Mouse (Mus musculus) midbrain, embryonic 15.5 days (tissue): ENCODE data around the gene Lmod2. TPM values are rescaled to one million over a fixed set of nuclear protein-coding genes. Genes with fewer than 3 reads are reported as not detected.

Source experiments
- ATAC-seq: fragments of 200-750 bp; cut with Nextera tagmentation; replicated peaks from 2 replicates; pipeline ENCODE4 v1.8.0; 2017; ENCODE audit warnings: moderate TSS enrichment
- H3K27ac ChIP-seq: fragments of 300-500 bp; sonication (generic); 2 replicates; pipeline ENCODE4 v1.5.1; 2015; ENCODE audit warnings: mild to moderate bottlenecking, inconsistent platforms
- H3K27me3 ChIP-seq: fragments of 300-500 bp; sonication (generic); replicated peaks from 2 replicates; pipeline ENCODE4 v1.6.1; 2015; ENCODE audit warnings: inconsistent platforms
- H3K36me3 ChIP-seq: fragments of 300-500 bp; sonication (generic); replicated peaks from 2 replicates; pipeline ENCODE4 v1.6.1; 2015; ENCODE audit warnings: inconsistent platforms
- H3K4me1 ChIP-seq: fragments of 300-500 bp; sonication (generic); 2 replicates; pipeline ENCODE4 v1.6.1; 2015; ENCODE audit warnings: inconsistent platforms
- H3K4me2 ChIP-seq: fragments of 300-500 bp; sonication (generic); 2 replicates; pipeline ENCODE4 v1.6.1; 2015; ENCODE audit warnings: inconsistent platforms, mild to moderate bottlenecking, moderate library complexity
- H3K4me3 ChIP-seq: fragments of 300-500 bp; sonication (generic); 2 replicates; pipeline ENCODE4 v1.5.1; 2015; ENCODE audit warnings: mild to moderate bottlenecking, inconsistent platforms
- H3K9ac ChIP-seq: fragments of 300-500 bp; sonication (generic); 2 replicates; pipeline ENCODE4 v1.6.1; 2015; ENCODE audit warnings: mild to moderate bottlenecking, inconsistent platforms
- H3K9me3 ChIP-seq: fragments of 300-500 bp; sonication (generic); 2 replicates; pipeline ENCODE4 v1.6.1; 2016; ENCODE audit warnings: inconsistent platforms
- WGBS: fragments of 180-500 bp; shearing (Covaris S2); methylation state at CpG from one replicate; pipeline ENCODE4 v1.1.7; 2015; ENCODE audit warnings: mixed read lengths; 5-methylcytosine and 5-hydroxymethylcytosine counted together
- polyA plus RNA-seq: library from polyadenylated mRNA; unstranded; fragments of >200 nt; fragmentation: Nextera tagmentation; extraction: Ambion mirVana; gene quantifications from 2 replicates; pipeline ENCODE4 v1.2.1, GENCODE M21; 2015

Gene Lmod2
- polyA plus RNA-seq, 1 experiment from 2014 or later: not detected

GRCm38 (mm10) chr6:24604289-24604688 is 6.7 kb downstream of the Lmod2 start:
- no peak overlapping the region for H3K27ac ChIP-seq
- no peak for ATAC-seq
- H3K4me2 ChIP-seq: no peak overlapping the region
- no peak overlapping the region for H3K9ac ChIP-seq
- H3K27me3 ChIP-seq: no peaks in the 10 kb centered on the region
- 90% methylated on average over 7 of the region's 7 CpGs for WGBS
- H3K9me3 ChIP-seq: no peaks in the 10 kb centered on the region
- H3K4me1 ChIP-seq: no peaks in the 10 kb centered on the region
- H3K4me3 ChIP-seq: no peak overlapping the region
- H3K36me3 ChIP-seq: no peaks in the 10 kb centered on the region

- Histone ChIP-seq H3K36me3 (no peaks in the 10 kb centered on the region), H3K4me1 (no peaks in the 10 kb centered on the region), H3K9ac (no peak overlapping the region), H3K4me2 (no peak overlapping the region), H3K4me3 (no peak overlapping the region), H3K27ac (no peak overlapping the region), H3K27me3 (no peaks in the 10 kb centered on the region), H3K9me3 (no peaks in the 10 kb centered on the region)
- WGBS: 96% methylated on average over 8 of the region's 8 CpGs
- ATAC-seq: no peak
Observed at GRCm38 (mm10) chr6:24605631-24606030, 8.1 kb downstream of the Lmod2 start.

- Histone ChIP-seq H3K27ac (no peak overlapping the region), H3K27me3 (no peaks in the 10 kb centered on the region), H3K9me3 (no peaks in the 10 kb centered on the region), H3K4me3 (no peak overlapping the region), H3K9ac (no peak overlapping the region), H3K4me1 (no peaks in the 10 kb centered on the region), H3K36me3 (no peaks in the 10 kb centered on the region), H3K4me2 (no peak overlapping the region)
- ATAC-seq: no peak
- 83% methylated on average over 10 of the region's 10 CpGs for WGBS
Observed at GRCm38 (mm10) chr6:24606512-24606911, 8.9 kb downstream of the Lmod2 start.

- no peaks in the 10 kb centered on the region for H3K36me3 ChIP-seq
- no peak overlapping the region for H3K4me2 ChIP-seq
- ATAC-seq: no peak
- H3K27me3 ChIP-seq: no peaks in the 10 kb centered on the region
- H3K27ac ChIP-seq: no peak overlapping the region
- no peak overlapping the region for H3K4me3 ChIP-seq
- H3K4me1 ChIP-seq: no peaks in the 10 kb centered on the region
- no peak overlapping the region for H3K9ac ChIP-seq
- H3K9me3 ChIP-seq: no peaks in the 10 kb centered on the region
- 96% methylated on average over 15 of the region's 15 CpGs for WGBS
Observed at GRCm38 (mm10) chr6:24607531-24607930, 10.0 kb downstream of the Lmod2 start.

GRCm38 (mm10) chr6:24608129-24608528 is 10.6 kb downstream of the Lmod2 start:
- WGBS: 74% methylated on average over 4 of the region's 4 CpGs
- Histone ChIP-seq H3K9me3 (no peaks in the 10 kb centered on the region), H3K4me2 (no peak overlapping the region), H3K36me3 (no peaks in the 10 kb centered on the region; the same call in 1 of the 2 replicates), H3K4me1 (no peaks in the 10 kb centered on the region), H3K27me3 (no peaks in the 10 kb centered on the region), H3K4me3 (no peak overlapping the region), H3K27ac (no peak overlapping the region), H3K9ac (no peak overlapping the region)
- no peak for ATAC-seq

GRCm38 (mm10) chr6:24608682-24609081 is 11.1 kb downstream of the Lmod2 start:
- H3K4me1 ChIP-seq: no peaks in the 10 kb centered on the region
- no peak overlapping the region for H3K9ac ChIP-seq
- no peaks in the 10 kb centered on the region; the same call in 1 of the 2 replicates for H3K36me3 ChIP-seq
- no peaks in the 10 kb centered on the region for H3K9me3 ChIP-seq
- WGBS: 94% methylated on average over 3 of the region's 3 CpGs
- H3K4me2 ChIP-seq: no peak overlapping the region
- ATAC-seq: no peak
- H3K27me3 ChIP-seq: no peaks in the 10 kb centered on the region
- H3K4me3 ChIP-seq: no peak overlapping the region
- H3K27ac ChIP-seq: no peak overlapping the region

GRCm38 (mm10) chr6:24609531-24609930 is 12.0 kb downstream of the Lmod2 start:
- H3K4me2 ChIP-seq: no peak overlapping the region
- H3K27me3 ChIP-seq: no peaks in the 10 kb centered on the region
- no peak overlapping the region for H3K9ac ChIP-seq
- H3K9me3 ChIP-seq: no peaks in the 10 kb centered on the region
- no peak for ATAC-seq
- 91% methylated on average over 4 of the region's 4 CpGs for WGBS
- H3K4me1 ChIP-seq: no peaks in the 10 kb centered on the region
- H3K36me3 ChIP-seq: no peaks in the 10 kb centered on the region; the same call in 1 of the 2 replicates
- H3K4me3 ChIP-seq: no peak overlapping the region
- no peak overlapping the region for H3K27ac ChIP-seq

GRCm38 (mm10) chr6:24610358-24610757 is 12.8 kb downstream of the Lmod2 start:
- Histone ChIP-seq H3K9ac (no peak overlapping the region), H3K4me3 (no peak overlapping the region), H3K4me2 (no peak overlapping the region), H3K9me3 (no peaks in the 10 kb centered on the region), H3K4me1 (no peaks in the 10 kb centered on the region), H3K36me3 (peaks cover 2% of the 10 kb centered on the region; the same call in 1 of the 2 replicates), H3K27ac (no peak overlapping the region), H3K27me3 (no peaks in the 10 kb centered on the region)
- no peak for ATAC-seq
- WGBS: 95% methylated on average over 4 of the region's 4 CpGs

GRCm38 (mm10) chr6:24612074-24612755 is 14.7 kb downstream of the Lmod2 start:
- no peaks in the 10 kb centered on the region for H3K4me1 ChIP-seq
- H3K4me3 ChIP-seq: no peak overlapping the region
- no peaks in the 10 kb centered on the region for H3K9me3 ChIP-seq
- no peak overlapping the region for H3K4me2 ChIP-seq
- H3K36me3 ChIP-seq: peaks cover 5% of the 10 kb centered on the region; the same call in 1 of the 2 replicates
- no peaks in the 10 kb centered on the region for H3K27me3 ChIP-seq
- no peak overlapping the region for H3K9ac ChIP-seq
- WGBS: 93% methylated on average over 7 of the region's 7 CpGs
- no peak overlapping the region for H3K27ac ChIP-seq
- no peak for ATAC-seq

GRCm38 (mm10) chr6:24613346-24613745 is 15.8 kb downstream of the Lmod2 start:
- ATAC-seq: no peak
- WGBS: 92% methylated on average over 6 of the region's 6 CpGs

GRCm38 (mm10) chr6:24613918-24614317 is 16.4 kb downstream of the Lmod2 start:
- Histone ChIP-seq H3K4me2 (no peak overlapping the region), H3K36me3 (peaks cover 12% of the 10 kb centered on the region; the same call in 1 of the 2 replicates), H3K27me3 (no peaks in the 10 kb centered on the region), H3K9me3 (no peaks in the 10 kb centered on the region), H3K27ac (no peak overlapping the region), H3K9ac (no peak overlapping the region), H3K4me1 (no peaks in the 10 kb centered on the region), H3K4me3 (no peak overlapping the region)
- ATAC-seq: no peak
- WGBS: 36% methylated on average over 4 of the region's 4 CpGs

More at GRCm38 (mm10) chr6:24613346-24613745, 15.8 kb downstream of the Lmod2 start:
- Histone ChIP-seq H3K9ac (no peak overlapping the region), H3K27me3 (no peaks in the 10 kb centered on the region), H3K9me3 (no peaks in the 10 kb centered on the region), H3K36me3 (peaks cover 12% of the 10 kb centered on the region; the same call in 1 of the 2 replicates), H3K27ac (no peak overlapping the region), H3K4me1 (no peaks in the 10 kb centered on the region), H3K4me2 (no peak overlapping the region), H3K4me3 (no peak overlapping the region)

- H3K4me1 ChIP-seq: no peaks in the 10 kb centered on the region
- H3K9me3 ChIP-seq: no peaks in the 10 kb centered on the region
- no peak overlapping the region for H3K9ac ChIP-seq
- 67% methylated on average over 4 of the region's 4 CpGs for WGBS
- no peaks in the 10 kb centered on the region for H3K27me3 ChIP-seq
- ATAC-seq: no peak
- H3K4me3 ChIP-seq: no peak overlapping the region
- peaks cover 15% of the 10 kb centered on the region; the same call in 1 of the 2 replicates for H3K36me3 ChIP-seq
- H3K27ac ChIP-seq: no peak overlapping the region
- H3K4me2 ChIP-seq: no peak overlapping the region
Observed at GRCm38 (mm10) chr6:24616746-24617145, 19.2 kb downstream of the Lmod2 start.
